Mouse (Mus musculus): ENCODE results near the gene Glo1. TPM values are rescaled to one million over a fixed set of nuclear protein-coding genes. Genes with fewer than 3 reads are reported as not detected.
A peak's percentile ranks its signal among the peaks of the same experiment; 100 is the strongest.

The Glo1 gene
- polyA plus RNA-seq, 1 experiment from 2014 or later = 194 TPM

DNA sequence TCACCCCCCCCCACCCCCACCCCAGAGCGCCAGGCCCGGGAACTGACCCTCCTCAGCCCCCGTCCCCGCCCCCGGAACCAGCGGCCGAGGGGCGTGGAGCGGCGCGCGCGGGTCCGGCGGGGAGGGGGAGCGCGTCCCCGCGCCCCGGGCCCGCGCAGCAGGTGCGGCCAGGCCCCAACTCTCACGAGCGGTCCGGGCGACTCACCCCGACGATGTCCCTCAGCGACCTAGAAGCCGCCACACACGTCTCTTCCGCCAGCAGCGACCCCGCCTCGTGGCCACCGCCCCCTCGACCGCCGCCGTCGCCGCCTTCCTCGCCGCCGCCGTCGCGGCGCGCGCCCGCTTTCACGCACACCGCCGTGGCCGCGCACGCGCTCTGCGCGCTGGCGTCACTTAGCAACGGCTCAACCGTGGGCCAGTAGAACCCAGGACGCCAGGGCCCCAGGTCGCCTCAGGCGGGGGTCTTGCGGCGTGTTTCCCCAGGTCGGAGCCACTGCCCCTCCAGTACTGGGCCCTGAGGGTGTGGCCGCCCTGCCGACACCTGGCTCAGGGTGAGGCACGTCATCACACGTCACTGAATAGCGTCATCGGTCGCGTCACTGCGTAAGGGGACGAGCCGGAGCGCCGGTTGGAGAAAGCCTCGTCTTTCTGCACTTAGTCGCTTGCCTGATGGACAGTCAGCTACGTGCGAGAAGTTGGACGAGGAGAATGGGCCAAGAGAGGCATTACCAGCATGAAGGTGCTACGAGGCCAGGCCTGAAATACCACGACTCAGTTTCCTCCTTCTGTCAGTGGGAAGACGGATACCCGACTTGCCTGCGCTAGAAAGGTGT is 50.5 kb downstream of the Glo1 start, which contains the start of gene Btbd9:
Gene Btbd9 (minus strand): TSS at position 548 of the 833 bp plus-strand sequence.
- Histone ChIP-seq H3K4me1 (peaks cover 31% of the 10 kb centered on the region), H3K27ac (replicated peaks) (peak within 1 kb of the TSS; percentile 90), H3K27me3 (replicated peaks) (no peaks in the 10 kb centered on the region), H3K9ac (peak within 1 kb of the TSS; percentile 90), H3K4me2 (peak within 1 kb of the TSS; percentile 92), H3K4me3 (peak within 1 kb of the TSS; percentile 74), H3K36me3 (no peaks in the 10 kb centered on the region), H3K9me3 (no peaks in the 10 kb centered on the region)
- under 1% methylated on average over 79 of the region's 94 CpGs for WGBS
- ATAC-seq (ENCODE audit: extremely low read depth, insufficient number of reproducible peaks, low FRiP score, low TSS enrichment) = peak; percentile 87

DNA sequence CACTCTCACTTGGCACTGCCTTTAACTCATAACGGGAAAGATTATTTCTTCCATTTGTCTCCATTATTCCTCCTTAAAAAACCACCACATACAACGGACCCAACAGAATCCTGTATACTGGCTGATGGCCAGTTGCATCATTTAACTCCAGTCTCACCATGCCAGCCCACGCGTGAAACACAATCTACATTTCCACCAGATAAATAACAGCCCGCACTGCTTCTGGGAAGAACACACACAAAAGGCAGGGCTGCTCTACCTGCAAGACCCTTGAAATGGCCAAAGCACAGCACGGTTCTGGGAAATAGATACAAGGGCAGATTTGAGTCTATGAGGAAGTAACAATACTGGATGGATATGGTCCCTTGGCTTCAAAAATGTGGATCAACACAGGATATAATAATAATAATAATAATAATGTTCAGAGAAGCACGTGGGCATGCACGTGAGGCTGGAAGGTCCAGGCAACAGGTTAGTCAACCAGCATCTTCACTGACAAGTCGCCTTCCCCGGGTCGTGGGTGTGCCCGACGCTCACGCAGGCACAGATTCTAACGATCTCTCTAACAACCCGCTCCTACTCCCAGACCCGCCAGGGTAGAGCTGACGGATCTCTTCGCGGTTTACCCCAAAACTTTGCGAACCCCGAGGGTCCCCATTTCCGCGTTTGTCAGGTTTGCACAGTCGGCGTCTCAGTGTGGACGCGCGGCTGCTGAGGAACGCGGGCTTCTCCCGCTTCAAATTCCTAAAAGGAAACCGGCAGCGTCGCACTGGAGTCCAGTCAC is 51.4 kb downstream of the Glo1 start:
- Histone ChIP-seq H3K36me3 (no peaks in the 10 kb centered on the region), H3K4me1 (peaks cover 38% of the 10 kb centered on the region), H3K4me3 (peak overlapping the region; percentile 74), H3K9me3 (no peaks in the 10 kb centered on the region), H3K27ac (replicated peaks) (peak overlapping the region; percentile 90), H3K9ac (peak overlapping the region; percentile 90), H3K4me2 (peak overlapping the region; percentile 92), H3K27me3 (replicated peaks) (no peaks in the 10 kb centered on the region)
- no peak for ATAC-seq (ENCODE audit: extremely low read depth, insufficient number of reproducible peaks, low FRiP score, low TSS enrichment)
- WGBS = 5% methylated on average over 35 of the region's 35 CpGs

DNA sequence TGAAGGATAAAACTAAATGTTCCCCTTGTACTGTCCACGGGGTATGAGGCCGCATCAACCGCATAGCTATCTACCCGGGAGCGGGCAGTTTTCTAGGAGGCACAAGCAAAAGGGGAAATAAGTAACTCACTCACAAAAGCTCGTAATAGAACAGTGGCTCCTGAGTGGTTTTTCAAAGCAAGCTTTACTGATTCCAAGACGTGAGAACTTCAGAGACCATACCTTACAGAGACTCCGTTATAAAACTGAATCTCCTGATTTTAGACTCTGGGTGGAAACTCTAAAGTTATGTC is 51.9 kb downstream of the Glo1 start:
- H3K27ac ChIP-seq (replicated peaks) = peak overlapping the region; percentile 90
- no peaks in the 10 kb centered on the region for H3K27me3 ChIP-seq (replicated peaks)
- H3K4me1 ChIP-seq = peaks cover 42% of the 10 kb centered on the region
- H3K4me3 ChIP-seq = peak overlapping the region; percentile 74
- 62% methylated on average over 8 of the region's 8 CpGs for WGBS
- H3K9me3 ChIP-seq = no peaks in the 10 kb centered on the region
- H3K4me2 ChIP-seq = peak overlapping the region; percentile 92
- H3K36me3 ChIP-seq = no peaks in the 10 kb centered on the region
- peak overlapping the region; percentile 90 for H3K9ac ChIP-seq
- ATAC-seq (ENCODE audit: extremely low read depth, insufficient number of reproducible peaks, low FRiP score, low TSS enrichment) = no peak

DNA sequence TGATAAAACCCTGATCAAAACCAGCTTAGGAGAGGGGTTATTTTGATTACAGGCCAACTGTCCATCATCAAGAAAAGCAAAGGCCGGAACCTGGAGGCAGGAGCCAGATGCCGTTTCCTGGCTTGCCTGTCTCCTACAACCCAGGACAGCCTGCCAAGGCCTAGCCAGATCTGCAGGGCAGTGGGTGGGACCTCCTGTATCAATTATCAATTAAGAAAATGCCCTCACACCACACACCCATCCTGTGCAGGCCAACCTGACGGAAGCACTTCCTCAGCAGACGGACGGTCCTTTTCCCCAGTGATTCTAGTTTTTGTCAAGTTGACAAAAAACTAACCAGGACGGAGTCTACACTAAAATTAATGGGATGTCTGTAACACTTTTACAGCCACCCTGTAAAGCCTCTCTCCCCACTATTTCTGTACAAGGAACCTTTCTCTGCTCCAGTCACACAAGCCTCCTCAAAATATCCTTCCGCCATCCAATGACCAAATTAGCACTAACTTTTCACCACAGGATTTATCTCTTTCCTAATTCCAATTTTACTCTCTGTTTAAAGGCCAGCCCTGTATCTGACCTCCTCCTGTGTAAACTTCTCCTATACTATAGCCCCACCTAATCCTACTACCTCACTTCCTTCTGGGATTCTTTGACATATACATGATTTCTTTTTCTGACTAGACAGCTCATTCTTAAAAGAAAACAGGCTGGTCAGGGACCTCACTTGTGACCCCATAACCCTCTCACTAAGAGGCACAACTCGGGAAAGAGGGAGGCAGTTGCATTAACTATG is 52.5 kb downstream of the Glo1 start:
- WGBS = 54% methylated on average over 8 of the region's 8 CpGs
- H3K9me3 ChIP-seq = no peaks in the 10 kb centered on the region
- peak overlapping the region; percentile 92 for H3K4me2 ChIP-seq
- H3K27me3 ChIP-seq (replicated peaks) = no peaks in the 10 kb centered on the region
- peaks cover 42% of the 10 kb centered on the region for H3K4me1 ChIP-seq
- no peaks in the 10 kb centered on the region for H3K36me3 ChIP-seq
- no peak for ATAC-seq (ENCODE audit: extremely low read depth, insufficient number of reproducible peaks, low FRiP score, low TSS enrichment)
- peak overlapping the region; percentile 74 for H3K4me3 ChIP-seq
- H3K27ac ChIP-seq (replicated peaks) = peak overlapping the region; percentile 90
- peak overlapping the region; percentile 90 for H3K9ac ChIP-seq

DNA sequence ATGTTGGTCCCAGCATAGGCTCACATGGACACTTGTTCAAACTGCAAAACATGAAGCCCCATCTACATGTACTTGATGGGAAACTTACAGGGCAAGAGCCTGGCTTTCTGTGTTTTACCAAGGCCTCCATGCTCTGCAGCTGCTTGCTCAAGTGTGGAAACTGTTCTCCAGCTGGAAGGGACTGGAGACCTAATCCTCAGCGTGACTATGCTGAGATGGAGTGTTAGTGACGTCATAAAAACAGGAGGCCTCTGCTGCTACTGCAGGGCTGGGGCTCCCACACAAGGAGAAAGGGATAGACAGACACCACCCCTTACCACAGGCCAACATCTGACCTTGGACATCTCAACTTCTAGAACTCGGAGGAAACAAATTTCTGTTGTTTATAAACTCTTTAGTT is 55.7 kb downstream of the Glo1 start:
- no peak overlapping the region for H3K27ac ChIP-seq (replicated peaks)
- no peaks in the 10 kb centered on the region for H3K36me3 ChIP-seq
- H3K27me3 ChIP-seq (replicated peaks) = no peaks in the 10 kb centered on the region
- ATAC-seq (ENCODE audit: extremely low read depth, insufficient number of reproducible peaks, low FRiP score, low TSS enrichment) = no peak
- H3K4me3 ChIP-seq = no peak overlapping the region
- 44% methylated on average over 3 of the region's 3 CpGs for WGBS
- H3K9me3 ChIP-seq = no peaks in the 10 kb centered on the region
- H3K9ac ChIP-seq = no peak overlapping the region
- H3K4me2 ChIP-seq = no peak overlapping the region
- peaks cover 38% of the 10 kb centered on the region for H3K4me1 ChIP-seq

DNA sequence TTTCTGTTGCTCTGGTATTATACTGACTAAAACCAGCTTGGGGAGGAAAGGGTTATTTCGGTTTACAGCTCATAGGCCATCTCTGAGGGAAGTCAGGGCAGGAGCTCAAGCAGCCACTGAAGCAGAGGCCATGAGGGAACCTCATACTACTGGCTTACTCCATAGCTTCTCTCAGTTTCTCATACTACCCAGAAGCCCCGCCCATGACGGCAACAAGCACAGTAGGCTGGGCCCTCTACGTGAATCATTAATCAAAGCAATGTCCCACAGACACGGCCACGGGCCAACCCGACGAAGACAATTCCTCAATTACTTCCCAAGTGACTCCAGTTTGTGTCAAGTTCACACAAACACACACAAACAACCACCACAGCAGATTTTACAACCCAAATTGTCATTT is 56.5 kb downstream of the Glo1 start:
- Histone ChIP-seq H3K27me3 (replicated peaks) (no peaks in the 10 kb centered on the region), H3K36me3 (no peaks in the 10 kb centered on the region), H3K9ac (no peak overlapping the region), H3K4me1 (peaks cover 43% of the 10 kb centered on the region), H3K27ac (replicated peaks) (no peak overlapping the region), H3K4me2 (no peak overlapping the region), H3K4me3 (no peak overlapping the region), H3K9me3 (no peaks in the 10 kb centered on the region)
- WGBS = 66% methylated on average over 8 of the region's 8 CpGs
- no peak for ATAC-seq (ENCODE audit: extremely low read depth, insufficient number of reproducible peaks, low FRiP score, low TSS enrichment)

DNA sequence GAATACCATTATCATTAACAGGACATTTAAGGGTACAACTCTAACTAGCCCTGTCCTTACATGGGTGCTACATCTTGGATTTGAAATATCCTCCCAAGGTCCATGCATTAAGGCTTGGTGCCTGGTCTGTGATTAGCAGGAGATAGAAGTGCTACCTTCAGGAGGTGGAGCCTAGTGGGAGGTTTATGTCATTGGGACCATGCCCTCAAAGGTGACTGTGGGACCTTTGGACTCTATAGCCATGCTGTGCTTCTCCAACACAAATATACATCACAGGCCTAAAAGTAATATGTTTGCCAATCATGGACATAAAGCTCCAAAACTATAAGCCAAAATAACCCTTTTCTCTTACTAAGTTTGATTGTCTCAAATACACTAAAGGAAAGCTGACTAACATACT is 58.2 kb downstream of the Glo1 start:
- H3K27ac ChIP-seq (replicated peaks) = no peak overlapping the region
- H3K4me1 ChIP-seq = peaks cover 35% of the 10 kb centered on the region
- H3K9me3 ChIP-seq = no peaks in the 10 kb centered on the region
- H3K9ac ChIP-seq = no peak overlapping the region
- H3K4me2 ChIP-seq = no peak overlapping the region
- H3K36me3 ChIP-seq = no peaks in the 10 kb centered on the region
- no peaks in the 10 kb centered on the region for H3K27me3 ChIP-seq (replicated peaks)
- no peak for ATAC-seq (ENCODE audit: extremely low read depth, insufficient number of reproducible peaks, low FRiP score, low TSS enrichment)
- no peak overlapping the region for H3K4me3 ChIP-seq

DNA sequence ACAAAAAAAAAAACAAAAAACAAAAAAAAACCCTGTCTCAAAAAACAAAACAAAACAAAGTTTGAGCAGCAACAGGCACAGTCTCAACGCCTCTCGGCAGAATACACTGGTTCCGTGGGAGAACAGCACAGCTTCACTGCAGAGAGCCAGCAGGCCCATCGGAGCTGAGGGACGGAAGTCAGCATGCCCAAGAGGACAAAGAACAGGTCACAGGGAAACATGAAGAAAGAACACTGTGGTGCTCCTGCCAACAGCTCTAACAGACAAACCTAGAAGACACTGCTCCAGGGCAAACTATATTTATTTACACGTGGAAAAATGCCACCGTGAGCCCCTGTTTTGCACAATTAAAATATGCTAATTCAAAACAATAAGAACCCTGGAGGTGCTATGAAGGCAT is 61.7 kb downstream of the Glo1 start:
- H3K4me3 ChIP-seq = no peak overlapping the region
- WGBS = 66% methylated on average over 7 of the region's 7 CpGs
- H3K4me1 ChIP-seq = peaks cover 20% of the 10 kb centered on the region
- no peak overlapping the region for H3K4me2 ChIP-seq
- H3K36me3 ChIP-seq = no peaks in the 10 kb centered on the region
- H3K27me3 ChIP-seq (replicated peaks) = no peaks in the 10 kb centered on the region
- no peak overlapping the region for H3K27ac ChIP-seq (replicated peaks)
- H3K9ac ChIP-seq = no peak overlapping the region
- H3K9me3 ChIP-seq = no peaks in the 10 kb centered on the region
- ATAC-seq (ENCODE audit: extremely low read depth, insufficient number of reproducible peaks, low FRiP score, low TSS enrichment) = no peak

DNA sequence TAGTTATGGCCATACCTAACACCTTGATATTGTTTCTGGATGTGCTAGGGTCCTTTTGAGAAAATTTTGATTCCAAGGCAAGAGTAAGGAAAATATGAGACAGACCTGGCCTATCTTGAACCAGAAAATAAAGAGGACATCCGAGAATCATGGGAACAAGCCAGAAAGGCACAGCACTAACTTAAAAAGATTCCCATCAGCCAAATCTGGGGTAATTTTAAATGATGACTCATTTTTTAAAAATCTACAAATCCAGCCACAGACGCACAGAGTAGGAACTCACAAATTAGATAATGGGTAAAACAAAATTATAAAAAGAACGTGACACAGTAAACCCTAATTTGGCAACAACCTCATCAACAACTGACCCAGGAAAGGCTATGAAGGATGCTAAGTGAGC is 62.3 kb downstream of the Glo1 start:
- H3K27ac ChIP-seq (replicated peaks) = no peak overlapping the region
- WGBS = 72% methylated on average over 3 of the region's 3 CpGs
- no peaks in the 10 kb centered on the region for H3K9me3 ChIP-seq
- no peak overlapping the region for H3K4me2 ChIP-seq
- H3K9ac ChIP-seq = no peak overlapping the region
- no peaks in the 10 kb centered on the region for H3K27me3 ChIP-seq (replicated peaks)
- no peaks in the 10 kb centered on the region for H3K36me3 ChIP-seq
- no peak overlapping the region for H3K4me3 ChIP-seq
- ATAC-seq (ENCODE audit: extremely low read depth, insufficient number of reproducible peaks, low FRiP score, low TSS enrichment) = no peak
- H3K4me1 ChIP-seq = peaks cover 19% of the 10 kb centered on the region

DNA sequence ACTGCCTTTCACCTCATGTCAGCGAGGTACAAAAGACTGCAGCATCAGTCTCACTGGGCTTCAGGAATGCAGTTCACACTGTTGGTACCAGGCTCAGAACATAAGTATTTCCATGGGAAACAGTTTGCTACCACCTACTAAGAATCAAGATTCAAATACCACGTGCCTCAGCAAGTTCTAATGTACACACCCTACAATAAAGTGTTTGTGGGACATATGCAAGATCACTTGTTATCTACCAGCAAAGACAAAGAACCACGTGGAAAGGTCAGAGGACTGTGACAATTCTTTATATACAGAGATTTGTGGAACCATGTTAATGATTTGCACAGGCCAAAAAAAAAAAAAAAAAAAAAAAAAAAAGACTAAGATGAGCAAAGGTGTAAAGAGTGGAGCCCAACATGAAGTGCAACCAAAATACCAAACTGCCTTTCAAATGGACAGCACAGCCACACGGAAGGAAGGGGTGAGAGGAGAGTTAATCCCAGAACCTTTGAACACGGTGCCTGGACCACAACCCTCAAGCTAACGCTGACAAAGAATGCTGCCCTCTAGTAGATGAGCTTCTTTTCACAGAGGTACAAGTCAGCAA is 63.1 kb downstream of the Glo1 start:
- no peaks in the 10 kb centered on the region for H3K27me3 ChIP-seq (replicated peaks)
- no peak overlapping the region for H3K4me2 ChIP-seq
- ATAC-seq (ENCODE audit: extremely low read depth, insufficient number of reproducible peaks, low FRiP score, low TSS enrichment) = no peak
- WGBS = 62% methylated on average over 6 of the region's 6 CpGs
- no peaks in the 10 kb centered on the region for H3K36me3 ChIP-seq
- H3K9me3 ChIP-seq = no peaks in the 10 kb centered on the region
- H3K27ac ChIP-seq (replicated peaks) = no peak overlapping the region
- H3K4me1 ChIP-seq = peaks cover 19% of the 10 kb centered on the region
- H3K4me3 ChIP-seq = no peak overlapping the region
- H3K9ac ChIP-seq = no peak overlapping the region

DNA sequence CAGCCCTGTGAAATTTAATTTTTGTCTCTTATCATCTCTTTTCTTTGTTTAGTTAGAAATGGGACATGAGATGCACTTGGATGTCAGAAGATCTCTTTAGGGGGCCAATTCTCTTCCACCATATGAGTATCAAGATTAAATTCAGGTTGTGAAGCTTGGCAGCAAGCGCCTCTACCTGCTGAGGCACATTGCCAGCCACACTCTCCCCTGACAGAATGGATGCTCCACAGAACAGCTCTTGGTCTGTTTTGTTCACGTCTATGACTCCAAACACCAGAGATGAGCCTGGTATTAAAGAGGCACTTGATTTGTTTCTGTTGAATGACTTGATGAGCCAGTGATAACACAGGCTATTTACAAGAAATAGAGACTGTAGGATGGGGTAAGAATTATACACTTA is 63.9 kb downstream of the Glo1 start:
- Histone ChIP-seq H3K27me3 (replicated peaks) (no peaks in the 10 kb centered on the region), H3K4me2 (no peak overlapping the region), H3K27ac (replicated peaks) (no peak overlapping the region), H3K9ac (no peak overlapping the region), H3K4me3 (no peak overlapping the region), H3K9me3 (no peaks in the 10 kb centered on the region), H3K36me3 (no peaks in the 10 kb centered on the region), H3K4me1 (peaks cover 19% of the 10 kb centered on the region)
- ATAC-seq (ENCODE audit: extremely low read depth, insufficient number of reproducible peaks, low FRiP score, low TSS enrichment) = no peak
- 71% methylated on average over 2 of the region's 2 CpGs for WGBS
